Mouse (Mus musculus) thymus, adult 2 months (tissue): ENCODE measurements at regions not wholly inside any gene's neighbourhood (a gene's known extent, or its start where the extent isn't known, plus 50 kb on each side); places are given as distances from the start of the nearest gene placed in this dataset.

Experiments
- CTCF ChIP-seq: fragments of 200-500 bp; IDR thresholded peaks from 2 replicates; pipeline ENCODE4 v1.5.1; 2012; ENCODE audit warnings: mild to moderate bottlenecking, control low read depth, low read length, moderate library complexity, borderline replicate concordance; ENCODE audit not compliant: control insufficient read depth, poor library complexity, insufficient read depth; ENCODE audit errors: extremely low read depth
- POLR2A ChIP-seq: fragments of 200-500 bp; IDR thresholded peaks from 2 replicates; pipeline ENCODE4 v1.6.1; 2012; ENCODE audit warnings: mild to moderate bottlenecking, low read length, control low read depth, moderate library complexity; ENCODE audit not compliant: control insufficient read depth, poor library complexity, insufficient read depth; ENCODE audit errors: extremely low read depth

DNA sequence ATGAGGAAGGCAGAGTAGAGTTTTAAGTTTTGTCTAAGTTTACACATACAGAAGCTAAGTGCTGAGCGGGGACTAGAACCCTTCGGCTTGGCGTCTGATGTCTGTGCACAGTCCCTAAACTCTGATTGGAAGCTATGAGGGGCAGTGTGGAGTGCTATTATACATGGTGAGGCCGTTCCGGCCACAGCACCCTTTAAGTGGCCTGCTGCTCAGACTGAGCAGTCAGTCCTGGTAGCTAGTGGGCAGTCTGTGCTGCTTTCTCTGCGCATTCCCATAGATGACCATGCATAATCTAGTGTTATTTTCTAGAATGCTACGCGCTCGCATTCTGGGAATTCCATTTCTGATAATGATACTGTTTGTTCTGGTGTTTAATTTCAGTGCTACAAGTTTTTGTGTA is 51.2 kb upstream of the Ifne start:
- no peak for TF ChIP-seq CTCF
- TF ChIP-seq POLR2A: no peak
